Mouse (Mus musculus) hindbrain, embryonic 11.5 days (tissue): ENCODE data around the gene Apol6. TPM values are rescaled to one million over a fixed set of nuclear protein-coding genes. Genes with fewer than 3 reads are reported as not detected.
"Not testable (repeated sequence)": the region's sequence is repeated elsewhere in the genome, so short reads cannot be mapped to it uniquely, and the experiment has no call there.

Source experiments
- ATAC-seq: fragments of 200-750 bp; cut with Nextera tagmentation; 2 replicates; pipeline ENCODE4 v1.8.0; 2017; ENCODE audit warnings: mild to moderate bottlenecking, moderate TSS enrichment, moderate library complexity; ENCODE audit not compliant: low FRiP score
- DNase-seq: peaks from one replicate; pipeline ENCODE4 v3.0.0-alpha.2; 2015; ENCODE audit warnings: low spot score
- H3K27ac ChIP-seq: fragments of 300-500 bp; sonication (generic); 2 replicates; pipeline ENCODE4 v1.5.1; 2014; ENCODE audit warnings: mild to moderate bottlenecking, low read depth, low read length
- H3K27me3 ChIP-seq: fragments of 300-500 bp; sonication (generic); 2 replicates; pipeline ENCODE4 v1.6.1; 2014; ENCODE audit warnings: mild to moderate bottlenecking, low read length, moderate library complexity, mixed read lengths; ENCODE audit not compliant: control insufficient read depth, insufficient read depth
- H3K36me3 ChIP-seq: fragments of 300-500 bp; sonication (generic); 2 replicates; pipeline ENCODE4 v1.6.1; 2014; ENCODE audit warnings: mild to moderate bottlenecking, low read length, moderate library complexity, mixed read lengths; ENCODE audit not compliant: control insufficient read depth, insufficient read depth
- H3K4me1 ChIP-seq: fragments of 300-500 bp; sonication (generic); replicated peaks from 2 replicates; pipeline ENCODE4 v1.6.1; 2014; ENCODE audit warnings: low read length, mixed read lengths; ENCODE audit not compliant: control insufficient read depth, insufficient read depth
- H3K4me2 ChIP-seq: fragments of 300-500 bp; sonication (generic); replicated peaks from 2 replicates; pipeline ENCODE4 v1.6.1; 2014; ENCODE audit warnings: mild to moderate bottlenecking, low read depth, low read length
- H3K4me3 ChIP-seq: fragments of 300-500 bp; sonication (generic); 2 replicates; pipeline ENCODE4 v1.5.1; 2014; ENCODE audit warnings: low read depth, low read length
- H3K9ac ChIP-seq: fragments of 300-500 bp; sonication (generic); 2 replicates; pipeline ENCODE4 v1.6.1; 2014; ENCODE audit warnings: low read depth, low read length
- H3K9me3 ChIP-seq: fragments of 300-500 bp; sonication (generic); 2 replicates; pipeline ENCODE4 v1.6.1; 2016; ENCODE audit warnings: low read length; ENCODE audit not compliant: control insufficient read depth
- WGBS: fragments of 180-500 bp; shearing (Covaris S2); extraction: QIAGEN DNeasy Blood & Tissue Kit; methylation state at CpG from one replicate; pipeline ENCODE4 v1.1.7; 2014; 5-methylcytosine and 5-hydroxymethylcytosine counted together
- polyA plus RNA-seq: library from polyadenylated mRNA; unstranded; fragments of >200 nt; fragmentation: Nextera tagmentation; extraction: Ambion mirVana; gene quantifications from 2 replicates; pipeline ENCODE4 v1.2.1, GENCODE M21; 2014

Gene Apol6
- polyA plus RNA-seq, 1 experiment from 2014 or later = not detected

DNA sequence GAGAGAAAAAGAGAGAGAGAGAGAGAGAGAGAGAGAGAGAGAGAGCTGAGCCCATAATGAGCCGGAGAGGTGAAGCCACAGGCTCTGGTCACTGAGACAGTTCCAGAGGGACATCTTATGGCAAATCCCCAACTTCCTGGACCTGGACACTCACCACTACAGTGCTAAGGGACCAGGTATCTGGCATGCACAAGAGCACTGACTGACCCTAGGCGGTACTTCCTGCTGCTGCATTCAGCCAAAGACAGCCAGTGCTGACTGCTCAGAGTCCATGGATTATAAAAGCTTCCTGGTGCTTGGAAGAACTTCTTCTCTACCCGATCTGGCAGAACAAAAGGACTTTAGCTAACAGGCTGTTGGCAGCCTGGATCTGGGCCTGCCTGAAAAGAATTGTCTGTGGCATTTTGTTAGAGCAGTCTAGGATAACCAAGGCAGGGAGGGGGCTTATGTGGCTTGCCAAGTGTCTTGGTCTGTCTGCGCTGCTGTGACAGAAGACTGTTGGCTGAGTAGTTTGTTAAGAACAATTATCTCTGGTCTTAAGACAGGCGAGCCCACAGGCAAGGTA, 10.2 kb downstream of the Apol6 start:
- no peak for DNase-seq
- 70% methylated on average over 5 of the region's 5 CpGs for WGBS
- H3K27ac ChIP-seq = no peak overlapping the region

DNA sequence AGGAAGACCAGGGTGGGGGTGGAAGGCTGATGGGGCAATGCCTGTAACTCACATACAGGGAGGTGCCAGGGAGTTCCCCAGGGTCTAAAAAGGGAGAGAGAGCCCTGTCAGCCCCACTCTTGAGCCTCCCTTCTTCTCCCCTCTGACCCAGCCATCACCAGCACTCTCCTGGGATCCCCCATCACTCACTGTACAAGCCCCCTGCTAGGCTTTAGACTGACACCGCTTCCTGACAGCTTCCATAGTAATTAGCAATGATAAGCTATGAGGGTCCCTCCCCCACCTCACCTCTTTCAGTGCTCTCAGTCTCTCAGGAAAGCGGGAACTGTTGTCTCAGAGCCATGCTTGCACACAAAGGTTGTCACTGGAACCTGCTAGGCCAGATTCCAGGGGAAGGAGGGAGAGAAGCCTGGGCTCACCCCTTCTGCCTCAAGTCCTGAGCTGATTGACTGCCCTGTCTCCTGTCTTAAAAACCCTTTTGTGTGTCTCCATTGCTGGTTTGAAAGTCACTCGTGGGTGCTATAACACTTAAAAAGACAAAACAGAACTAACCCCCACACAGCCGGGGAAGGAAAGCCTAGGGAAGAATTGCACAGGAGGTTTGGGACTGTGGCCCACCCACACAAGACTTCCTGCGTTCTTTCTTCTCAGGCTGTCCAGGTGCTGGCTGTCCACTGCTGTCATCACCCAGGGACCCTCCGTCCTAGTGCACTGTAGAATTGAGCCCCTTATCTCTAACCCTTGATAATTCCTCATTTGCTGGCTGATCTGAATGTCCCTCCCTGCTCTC, 11.7 kb downstream of the Apol6 start:
- Histone ChIP-seq H3K9me3 (no peaks in the 10 kb centered on the region), H3K4me2 (no peak overlapping the region), H3K36me3 (no peaks in the 10 kb centered on the region), H3K9ac (no peak overlapping the region), H3K4me1 (no peaks in the 10 kb centered on the region; the same call in 1 of the 2 replicates), H3K27me3 (no peaks in the 10 kb centered on the region), H3K27ac (no peak overlapping the region; the same call in 1 of the 2 replicates), H3K4me3 (no peak overlapping the region)
- 24% methylated on average over 6 of the region's 6 CpGs for WGBS
- no peak for ATAC-seq
- DNase-seq = peak; percentile 41

More for the DNA sequence above, 10.2 kb downstream of the Apol6 start:
- Histone ChIP-seq H3K9me3 (no peaks in the 10 kb centered on the region), H3K4me2 (no peak overlapping the region), H3K9ac (no peak overlapping the region), H3K36me3 (no peaks in the 10 kb centered on the region), H3K4me1 (no peaks in the 10 kb centered on the region; the same call in 1 of the 2 replicates), H3K4me3 (no peak overlapping the region), H3K27me3 (no peaks in the 10 kb centered on the region)
- no peak for ATAC-seq

GRCm38 (mm10) chr15:77056791-77057051, 12.2 kb downstream of the Apol6 start:
- Histone ChIP-seq H3K27me3 (no peaks in the 10 kb centered on the region), H3K4me1 (no peaks in the 10 kb centered on the region; the same call in 1 of the 2 replicates), H3K9me3 (no peaks in the 10 kb centered on the region), H3K27ac (no peak overlapping the region), H3K9ac (no peak overlapping the region), H3K4me3 (no peak overlapping the region), H3K4me2 (no peak overlapping the region), H3K36me3 (no peaks in the 10 kb centered on the region)
- 47% methylated on average over 3 of the region's 3 CpGs for WGBS
- DNase-seq (no peak), ATAC-seq (no peak)

- H3K4me3 ChIP-seq = no peak overlapping the region
- DNase-seq (no peak), ATAC-seq (no peak)
- H3K27ac ChIP-seq = no peak overlapping the region
- no peaks in the 10 kb centered on the region for H3K36me3 ChIP-seq
- no peaks in the 10 kb centered on the region; the same call in 1 of the 2 replicates for H3K4me1 ChIP-seq
- no peak overlapping the region for H3K4me2 ChIP-seq
- no peaks in the 10 kb centered on the region for H3K27me3 ChIP-seq
- no peaks in the 10 kb centered on the region for H3K9me3 ChIP-seq
- no peak overlapping the region for H3K9ac ChIP-seq
These were observed 14.0 kb downstream of the Apol6 start for GRCm38 (mm10) chr15:77058566-77058965.

GRCm38 (mm10) chr15:77059416-77059815, 14.9 kb downstream of the Apol6 start:
- not testable (repeated sequence) for H3K4me3 ChIP-seq, H3K36me3 ChIP-seq, H3K4me2 ChIP-seq, DNase-seq, H3K27ac ChIP-seq, ATAC-seq, H3K4me1 ChIP-seq, H3K9me3 ChIP-seq, H3K9ac ChIP-seq, H3K27me3 ChIP-seq
- WGBS = 96% methylated on average over 4 of the region's 4 CpGs

GRCm38 (mm10) chr15:77062746-77063145, 18.2 kb downstream of the Apol6 start:
- H3K36me3 ChIP-seq = no peaks in the 10 kb centered on the region
- no peak overlapping the region for H3K4me2 ChIP-seq
- ATAC-seq (no peak), DNase-seq (no peak)
- H3K4me3 ChIP-seq = no peak overlapping the region
- H3K9ac ChIP-seq = no peak overlapping the region
- H3K27me3 ChIP-seq = no peaks in the 10 kb centered on the region
- no peaks in the 10 kb centered on the region for H3K9me3 ChIP-seq
- H3K4me1 ChIP-seq = no peaks in the 10 kb centered on the region
- H3K27ac ChIP-seq = no peak overlapping the region

DNA sequence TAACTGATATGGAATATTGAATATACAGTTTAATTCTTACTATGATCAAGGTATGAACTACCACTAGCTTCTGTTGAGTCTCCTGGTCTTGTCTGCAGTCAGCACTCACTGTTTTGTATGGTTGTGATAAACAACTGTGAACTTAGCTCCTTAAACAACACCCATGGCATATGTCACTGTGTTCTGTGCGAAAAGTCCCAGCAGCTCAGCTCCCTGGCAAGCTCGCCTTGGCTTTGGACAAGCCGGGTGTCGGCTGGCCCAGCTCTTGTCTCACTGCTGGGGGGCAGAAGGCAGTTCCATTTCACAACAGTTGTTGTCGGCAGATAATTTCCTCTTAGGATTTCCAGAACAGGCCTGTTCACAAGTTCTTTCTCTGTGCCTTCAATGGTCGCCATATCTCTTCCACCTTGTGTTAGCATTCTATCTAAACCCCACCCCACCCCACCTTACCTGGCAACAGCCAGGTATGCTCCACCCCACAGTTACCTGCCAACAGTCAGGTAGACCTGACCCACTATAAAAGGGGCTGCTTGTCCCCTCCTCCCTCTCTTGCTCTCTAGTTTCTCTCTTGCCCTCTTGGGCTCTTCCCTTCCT, 20.8 kb downstream of the Apol6 start:
- no peak for ATAC-seq
- H3K4me1 ChIP-seq = no peaks in the 10 kb centered on the region
- H3K36me3 ChIP-seq = no peaks in the 10 kb centered on the region
- H3K27me3 ChIP-seq = no peaks in the 10 kb centered on the region
- H3K9me3 ChIP-seq = no peaks in the 10 kb centered on the region
- H3K27ac ChIP-seq = no peak overlapping the region
- WGBS = 83% methylated on average over 6 of the region's 6 CpGs
- no peak overlapping the region for H3K4me3 ChIP-seq
- no peak for DNase-seq
- H3K4me2 ChIP-seq = no peak overlapping the region
- H3K9ac ChIP-seq = no peak overlapping the region

- Histone ChIP-seq H3K9ac (no peak overlapping the region), H3K36me3 (no peaks in the 10 kb centered on the region), H3K9me3 (no peaks in the 10 kb centered on the region), H3K27ac (no peak overlapping the region), H3K4me1 (no peaks in the 10 kb centered on the region), H3K4me2 (no peak overlapping the region), H3K4me3 (no peak overlapping the region), H3K27me3 (no peaks in the 10 kb centered on the region)
- 90% methylated on average over 6 of the region's 6 CpGs for WGBS
- DNase-seq (no peak), ATAC-seq (no peak)
These were observed 21.7 kb downstream of the Apol6 start for GRCm38 (mm10) chr15:77066233-77066632.

- Histone ChIP-seq H3K9ac (no peak overlapping the region), H3K36me3 (no peaks in the 10 kb centered on the region), H3K27ac (no peak overlapping the region), H3K4me3 (no peak overlapping the region), H3K4me2 (no peak overlapping the region), H3K4me1 (no peaks in the 10 kb centered on the region), H3K9me3 (no peaks in the 10 kb centered on the region), H3K27me3 (no peaks in the 10 kb centered on the region)
- DNase-seq (no peak), ATAC-seq (no peak)
- WGBS = 62% methylated on average over 3 of the region's 3 CpGs
These were observed 23.9 kb downstream of the Apol6 start for GRCm38 (mm10) chr15:77068439-77068861.
